ENCODE assay signal across 24 mouse cellular contexts in genomic region chrX:158308554-158308953, GRCm38 (mm10).
A peak's percentile ranks its signal among the peaks of the same experiment; 100 is the strongest.
DNase-seq lines count a peak whose midpoint lies in the region; ATAC-seq and TF ChIP-seq lines count a peak whose summit lies in the region.
"Had no signal": no experiment of that assay in that cellular context is flagged by ENCODE, and none has a peak within 500 bp of the region (broad histone marks: within the 10 kb centered on the region; RNA-seq: fewer than 3 reads in every experiment).

No protein-coding gene starts in this region.

- no peaks in the 10 kb centered on the region for H3K9me3 ChIP-seq in hindbrain, embryonic 11.5 days (ENCODE audit: control insufficient read depth, low read length)
- H3K9me3 ChIP-seq: embryonic facial prominence, embryonic 12.5 days; forebrain, embryonic 12.5 days; heart, embryonic 12.5 days; hindbrain, embryonic 12.5 days had no signal

- H3K27me3 ChIP-seq in kidney, adult 2 months (replicated peaks; ENCODE audit: control insufficient read depth, insufficient read depth, low read length): no peaks in the 10 kb centered on the region
- no peaks in the 10 kb centered on the region for H3K27me3 ChIP-seq in hindbrain, embryonic 11.5 days (ENCODE audit: control insufficient read depth, insufficient read depth, low read length)
- H3K27me3 ChIP-seq: embryonic facial prominence, embryonic 12.5 days; forebrain, embryonic 12.5 days; heart, embryonic 12.5 days; hindbrain, embryonic 12.5 days had no signal

- H3K36me3 ChIP-seq in kidney, adult 2 months (ENCODE audit: control insufficient read depth, insufficient read depth, low read length): no peaks in the 10 kb centered on the region
- H3K36me3 ChIP-seq in hindbrain, embryonic 11.5 days (ENCODE audit: control insufficient read depth, insufficient read depth, low read length): no peaks in the 10 kb centered on the region
- H3K36me3 ChIP-seq: embryonic facial prominence, embryonic 12.5 days; forebrain, embryonic 12.5 days; heart, embryonic 12.5 days; hindbrain, embryonic 12.5 days had no signal

- no peak overlapping the region for H3K27ac ChIP-seq in kidney, adult 2 months (ENCODE audit: insufficient read depth, low read depth, low read length)
- H3K27ac ChIP-seq in hindbrain, embryonic 11.5 days (ENCODE audit: low read depth, low read length): no peak overlapping the region
- H3K27ac ChIP-seq: embryonic facial prominence, embryonic 12.5 days; forebrain, embryonic 12.5 days; heart, adult 2 months; hindbrain, embryonic 12.5 days had no signal

- TF ChIP-seq CTCF in kidney, adult 2 months (conservative IDR thresholded peaks at IDR 0.05; ENCODE audit: insufficient read depth, insufficient read length, low read depth, low read length): no peak

- ATAC-seq in granulocyte monocyte progenitor cell, adult 5-6 weeks (replicated peaks; ENCODE audit: poor library complexity, severe bottlenecking): peak; percentile 94
- ATAC-seq in hindbrain, embryonic 11.5 days (ENCODE audit: low FRiP score): no peak
- ATAC-seq: activated CD4-positive, CD25-positive, alpha-beta regulatory T cell, adult 4 months; CD4-positive, CD25-positive, alpha-beta regulatory T cell, adult 4 months; hindbrain, embryonic 16.5 days; inflammation-experienced regulatory T-cells, adult 6 months; intestine, postnatal 0 days; Patski had no signal

- peak; percentile 0 for DNase-seq in kidney, adult 9 months
- DNase-seq in kidney, adult 2 months: no peak
- DNase-seq in brain, adult 2 months (ENCODE audit: low read depth, low spot score): peak; percentile 9
- DNase-seq in thymus, postnatal 36 days: no peak
- DNase-seq in hindbrain, embryonic 11.5 days (ENCODE audit: low spot score): no peak
- DNase-seq in ovary, adult 18-20 months (ENCODE audit: low spot score): no peak
- DNase-seq: adrenal gland, postnatal 14 days; B cell, adult 2 months; cerebellum, adult 2 months; cerebellum, postnatal 10 days; embryo, embryonic 11 days; gastrocnemius, postnatal 10 days; heart, adult 2 months had no signal

- WGBS in kidney, adult 2 months: 53% methylated on average over 5 of the region's 5 CpGs
- WGBS in hindbrain, embryonic 11.5 days: 76% methylated on average over 5 of the region's 5 CpGs

- no peak for TF ChIP-seq POLR2A in kidney, adult 2 months (IDR thresholded peaks at IDR 0.05; ENCODE audit: low read depth, low read length)

- H3K4me3 ChIP-seq in kidney, adult 2 months (ENCODE audit: insufficient read depth, low read depth, low read length): no peak overlapping the region
- H3K4me3 ChIP-seq in hindbrain, embryonic 11.5 days (ENCODE audit: low read depth, low read length): no peak overlapping the region
- H3K4me3 ChIP-seq: embryonic facial prominence, embryonic 12.5 days; forebrain, embryonic 12.5 days; heart, adult 2 months; heart, embryonic 12.5 days; hindbrain, embryonic 12.5 days had no signal

- no peak overlapping the region for H3K9ac ChIP-seq in hindbrain, embryonic 11.5 days (ENCODE audit: low read depth, low read length)
- H3K9ac ChIP-seq: embryonic facial prominence, embryonic 12.5 days; forebrain, embryonic 12.5 days; heart, embryonic 12.5 days; hindbrain, embryonic 12.5 days had no signal

- no peaks in the 10 kb centered on the region for H3K4me1 ChIP-seq in kidney, adult 2 months (ENCODE audit: control insufficient read depth, insufficient read depth, low read length)
- H3K4me1 ChIP-seq in hindbrain, embryonic 11.5 days (replicated peaks; ENCODE audit: control insufficient read depth, insufficient read depth, low read length): no peaks in the 10 kb centered on the region
- H3K4me1 ChIP-seq: embryonic facial prominence, embryonic 12.5 days; forebrain, embryonic 12.5 days; heart, embryonic 12.5 days; hindbrain, embryonic 12.5 days had no signal

- no peak overlapping the region for H3K4me2 ChIP-seq in hindbrain, embryonic 11.5 days (replicated peaks; ENCODE audit: low read depth, low read length)
- H3K4me2 ChIP-seq: embryonic facial prominence, embryonic 12.5 days; forebrain, embryonic 12.5 days; heart, embryonic 12.5 days; hindbrain, embryonic 12.5 days had no signal

Comparison
In these comparisons a context has a peak if more than half of its experiments do, and no peak if none do; other contexts are left out.
1. DNase-seq: peak in kidney, adult 9 months (single experiment) and brain, adult 2 months (single experiment); none in kidney, adult 2 months (single experiment), thymus, postnatal 36 days (0 of 2), hindbrain, embryonic 11.5 days (single experiment) and ovary, adult 18-20 months (single experiment).